Mouse (Mus musculus) liver, embryonic 12.5 days (tissue): ENCODE measurements around the gene Fth1. TPM values are rescaled to one million over a fixed set of nuclear protein-coding genes. Genes with fewer than 3 reads are reported as not detected.

Experiments
- ATAC-seq: fragments of 200-750 bp; cut with Nextera tagmentation; 2 replicates; pipeline ENCODE4 v1.8.0; 2017; ENCODE audit warnings: moderate number of reproducible peaks, mild to moderate bottlenecking, moderate library complexity
- H3K27ac ChIP-seq: fragments of 300-500 bp; sonication (generic); 2 replicates; pipeline ENCODE4 v1.5.1; 2016; ENCODE audit warnings: mild to moderate bottlenecking
- H3K27me3 ChIP-seq: fragments of 300-500 bp; sonication (generic); replicated peaks from 2 replicates; pipeline ENCODE4 v1.6.1; 2016; ENCODE audit warnings: mild to moderate bottlenecking, moderate library complexity
- H3K36me3 ChIP-seq: fragments of 300-500 bp; sonication (generic); 2 replicates; pipeline ENCODE4 v1.6.1; 2016; ENCODE audit warnings: mild to moderate bottlenecking, moderate library complexity
- H3K4me1 ChIP-seq: fragments of 300-500 bp; sonication (generic); 2 replicates; pipeline ENCODE4 v1.6.1; 2016
- H3K4me2 ChIP-seq: fragments of 300-500 bp; sonication (generic); 2 replicates; pipeline ENCODE4 v1.6.1; 2016; ENCODE audit warnings: mild to moderate bottlenecking, moderate library complexity
- H3K4me3 ChIP-seq: fragments of 300-500 bp; sonication (generic); 2 replicates; pipeline ENCODE4 v1.5.1; 2016; ENCODE audit warnings: mild to moderate bottlenecking, moderate library complexity
- H3K9ac ChIP-seq: fragments of 300-500 bp; sonication (generic); 2 replicates; pipeline ENCODE4 v1.6.1; 2016; ENCODE audit warnings: mild to moderate bottlenecking, moderate library complexity
- H3K9me3 ChIP-seq: fragments of 300-500 bp; sonication (generic); replicated peaks from 2 replicates; pipeline ENCODE4 v1.6.1; 2016; ENCODE audit warnings: mild to moderate bottlenecking, moderate library complexity
- WGBS: fragments of 180-500 bp; shearing (Covaris S2); methylation state at CpG from one replicate; pipeline ENCODE4 v1.1.7; 2016; ENCODE audit not compliant: insufficient replicate concordance; 5-methylcytosine and 5-hydroxymethylcytosine counted together
- polyA plus RNA-seq: library from polyadenylated mRNA; unstranded; fragments of >200 nt; fragmentation: Nextera tagmentation; extraction: Ambion mirVana; gene quantifications from 2 replicates; pipeline ENCODE4 v1.2.1, GENCODE M21; 2016

The Fth1 gene
- polyA plus RNA-seq, 1 experiment from 2014 or later: 5,262 TPM

DNA sequence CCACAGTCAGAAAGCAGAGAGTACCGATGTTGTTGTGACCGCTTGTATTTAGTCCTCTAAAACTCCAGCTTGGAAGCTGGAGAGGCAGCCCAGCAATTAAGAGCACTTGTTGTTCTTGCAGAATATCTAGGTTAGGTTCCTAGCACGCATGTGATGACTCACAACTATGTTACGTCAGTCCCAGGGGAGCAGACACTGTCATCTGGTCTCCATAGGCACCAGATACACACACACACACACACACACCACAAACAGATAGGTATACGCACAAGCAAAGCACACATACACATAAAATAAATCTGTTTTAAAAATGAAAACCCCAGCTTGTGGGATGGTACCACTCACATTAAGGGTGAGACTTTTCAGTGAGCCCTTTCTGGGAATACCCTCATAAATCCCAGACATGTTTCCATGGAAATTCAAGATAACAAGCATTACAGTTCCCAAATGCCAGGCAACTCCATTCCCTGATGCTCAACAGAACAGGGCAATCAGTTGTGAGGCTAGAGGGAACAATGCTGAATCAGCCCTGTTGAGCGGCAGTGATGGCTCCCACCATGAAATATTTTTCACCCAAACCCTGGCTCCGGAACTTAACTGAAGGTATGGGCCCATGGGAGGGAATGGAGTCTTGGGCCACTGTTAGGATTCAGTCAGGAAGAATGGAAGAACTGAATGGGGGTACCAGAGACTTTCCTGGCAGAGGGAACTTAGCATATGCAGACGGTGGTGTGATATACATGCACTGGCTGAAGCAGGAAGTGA lies 34.4 kb upstream of the Fth1 start:
- Histone ChIP-seq H3K27me3 (no peaks in the 10 kb centered on the region), H3K9ac (no peak overlapping the region), H3K4me2 (no peak overlapping the region), H3K27ac (no peak overlapping the region), H3K4me3 (no peak overlapping the region), H3K4me1 (peaks cover 21% of the 10 kb centered on the region), H3K9me3 (no peaks in the 10 kb centered on the region), H3K36me3 (no peaks in the 10 kb centered on the region)
- no peak for ATAC-seq
- WGBS: 81% methylated on average over 8 of the region's 8 CpGs

DNA sequence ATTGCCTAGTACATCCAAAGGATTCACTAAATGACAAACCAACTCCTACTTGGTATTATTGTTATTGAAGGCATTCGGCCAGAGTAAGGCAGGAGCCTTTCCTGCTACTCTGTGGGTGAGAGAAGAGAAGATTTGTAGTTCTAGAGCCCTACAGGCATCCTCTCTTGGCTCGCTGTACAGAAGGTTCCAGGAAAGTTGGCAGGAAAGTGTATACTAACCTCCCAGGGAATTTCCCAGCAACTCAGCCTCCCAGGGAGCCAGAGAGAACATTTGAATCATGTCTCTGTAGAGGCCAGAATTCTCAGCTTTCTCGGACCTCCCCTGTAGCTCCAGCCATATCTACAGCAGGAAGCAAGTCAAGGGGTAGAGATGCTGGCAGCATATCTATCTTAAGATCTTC lies 33.4 kb upstream of the Fth1 start:
- Histone ChIP-seq H3K36me3 (no peaks in the 10 kb centered on the region), H3K9me3 (no peaks in the 10 kb centered on the region), H3K9ac (no peak overlapping the region), H3K4me2 (no peak overlapping the region), H3K4me1 (peaks cover 16% of the 10 kb centered on the region), H3K27me3 (no peaks in the 10 kb centered on the region), H3K4me3 (no peak overlapping the region), H3K27ac (no peak overlapping the region)
- 70% methylated on average over 3 of the region's 3 CpGs for WGBS
- ATAC-seq: no peak

DNA sequence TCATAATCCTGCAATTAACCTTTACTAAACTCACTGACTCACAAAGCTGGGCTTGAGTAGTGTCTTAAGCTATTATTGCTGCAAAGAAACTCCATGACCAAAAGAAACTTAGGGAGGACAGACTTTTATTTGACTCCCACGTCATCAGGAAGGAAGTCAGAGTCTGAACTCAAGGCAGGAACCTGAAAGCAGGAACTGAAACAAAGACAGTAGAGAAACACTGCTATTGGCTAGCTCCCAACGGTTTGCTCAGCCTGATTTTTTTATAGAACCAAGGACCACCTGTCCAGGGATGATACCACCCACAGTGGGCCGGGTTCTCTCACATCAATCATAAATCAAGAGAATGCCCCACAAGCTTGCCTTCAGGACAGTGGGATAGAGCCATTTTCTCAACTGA lies 28.0 kb upstream of the Fth1 start:
- Histone ChIP-seq H3K4me3 (no peak overlapping the region), H3K9me3 (no peaks in the 10 kb centered on the region), H3K4me1 (peaks cover 43% of the 10 kb centered on the region), H3K27ac (no peak overlapping the region), H3K27me3 (no peaks in the 10 kb centered on the region), H3K4me2 (no peak overlapping the region), H3K9ac (no peak overlapping the region), H3K36me3 (no peaks in the 10 kb centered on the region)
- ATAC-seq: no peak
- 54% methylated on average over 3 of the region's 3 CpGs for WGBS

DNA sequence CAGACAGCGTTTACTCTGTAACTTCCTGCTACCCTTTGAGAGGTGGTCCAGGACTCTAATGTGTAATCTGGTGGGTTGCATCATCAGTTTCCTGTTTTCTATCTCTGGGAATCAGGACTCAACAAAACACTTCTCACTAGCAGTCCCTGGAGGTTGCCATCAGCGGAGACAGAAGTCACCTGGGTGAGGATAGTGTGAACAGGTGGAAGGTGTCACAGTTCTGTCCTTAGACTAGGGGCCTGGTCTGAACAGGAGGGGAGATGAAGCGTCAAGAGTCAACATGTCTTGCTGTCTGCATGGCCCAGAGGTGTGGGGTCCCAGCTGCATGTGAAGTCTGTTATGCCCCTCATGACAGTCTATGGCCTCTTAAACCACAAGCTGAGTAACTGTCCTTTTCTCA lies 27.5 kb upstream of the Fth1 start:
- ATAC-seq: no peak
- Histone ChIP-seq H3K4me1 (peaks cover 48% of the 10 kb centered on the region), H3K9me3 (no peaks in the 10 kb centered on the region), H3K4me2 (no peak overlapping the region), H3K27ac (no peak overlapping the region; the same call in 1 of the 2 replicates), H3K4me3 (no peak overlapping the region), H3K9ac (no peak overlapping the region), H3K27me3 (no peaks in the 10 kb centered on the region), H3K36me3 (no peaks in the 10 kb centered on the region)
- 71% methylated on average over 3 of the region's 3 CpGs for WGBS

DNA sequence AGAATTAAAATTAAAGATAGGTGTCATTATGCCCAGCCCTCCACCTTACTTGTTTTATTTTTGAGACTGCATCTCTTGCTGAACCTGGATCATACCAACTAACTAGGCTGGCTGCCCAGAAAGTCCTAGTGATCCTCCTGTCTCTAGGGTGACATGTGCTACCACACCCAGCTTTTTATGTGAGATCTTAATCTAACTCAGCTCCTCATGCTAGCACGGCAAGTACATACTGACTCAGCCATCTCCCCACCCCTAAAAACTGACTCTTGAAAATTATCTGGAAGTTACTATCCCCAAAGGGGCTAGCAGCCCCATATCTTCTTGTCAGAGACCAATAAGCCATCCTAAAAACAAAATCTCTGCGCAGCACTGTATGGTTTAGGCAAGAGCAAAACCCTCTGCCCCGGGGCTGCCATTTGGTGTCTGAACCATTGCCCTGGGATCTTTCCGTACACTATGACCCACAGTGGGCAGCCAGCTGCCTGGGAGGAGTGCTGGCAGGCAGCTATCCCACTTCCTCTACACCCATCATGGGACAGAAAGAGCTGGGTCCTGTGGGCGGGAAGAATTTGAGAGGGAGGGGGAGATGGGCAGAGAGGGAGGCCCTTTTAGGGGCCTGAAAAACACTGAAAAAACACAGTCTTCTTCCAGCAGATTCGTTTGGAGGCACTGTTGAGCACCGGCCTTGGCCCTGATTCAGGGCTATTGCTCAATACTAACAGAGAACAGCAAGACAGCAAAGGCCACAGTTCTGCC lies 26.2 kb upstream of the Fth1 start:
- Histone ChIP-seq H3K36me3 (no peaks in the 10 kb centered on the region), H3K27ac (peak overlapping the region; percentile 80), H3K4me1 (peaks cover 54% of the 10 kb centered on the region), H3K9ac (peak overlapping the region; percentile 44), H3K27me3 (no peaks in the 10 kb centered on the region), H3K4me2 (peak overlapping the region; percentile 39), H3K9me3 (no peaks in the 10 kb centered on the region), H3K4me3 (no peak overlapping the region)
- 17% methylated on average over 7 of the region's 7 CpGs for WGBS
- ATAC-seq: peak; percentile 59

DNA sequence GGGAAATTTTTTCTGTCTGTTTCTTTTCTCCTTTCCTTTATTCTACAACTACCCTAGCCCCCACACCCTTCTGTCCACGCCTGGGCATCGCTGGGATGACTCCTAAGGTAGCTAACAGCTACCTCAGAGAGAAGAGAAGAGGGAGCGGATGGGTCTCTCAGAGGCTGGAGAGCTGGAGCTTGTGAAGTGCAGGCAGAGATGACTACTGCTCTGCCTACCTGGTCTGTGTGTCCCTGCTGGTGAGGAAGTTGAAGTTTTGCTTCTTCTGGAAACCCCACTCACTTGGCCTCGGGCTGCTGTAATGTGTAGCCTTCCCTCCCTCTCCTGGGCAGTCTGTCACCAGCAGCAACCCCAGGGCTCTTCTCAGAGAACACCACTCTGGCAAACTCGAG lies 25.6 kb upstream of the Fth1 start:
- peak; percentile 47 for ATAC-seq
- Histone ChIP-seq H3K4me2 (peak overlapping the region; percentile 39), H3K9ac (peak overlapping the region; percentile 44)

DNA sequence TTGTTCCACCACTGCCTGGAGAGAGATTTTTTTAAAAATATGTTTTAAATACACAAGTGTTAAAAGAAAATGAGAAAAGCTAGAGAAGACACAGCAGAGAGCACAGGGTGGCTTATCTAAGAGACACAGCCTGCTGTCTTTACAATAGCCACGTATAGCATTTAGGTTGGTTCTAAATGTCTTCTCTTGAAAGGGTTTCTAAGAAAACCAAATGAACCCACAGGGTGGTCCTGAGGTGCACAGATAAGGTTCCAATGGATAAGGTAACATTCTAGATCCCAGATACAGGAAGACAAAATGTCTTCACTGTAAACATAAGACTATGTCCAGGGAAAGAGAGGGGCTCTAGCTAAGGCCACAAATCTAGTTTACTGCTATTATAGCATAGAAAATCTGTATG lies 25.0 kb upstream of the Fth1 start:
- Histone ChIP-seq H3K9ac (peak overlapping the region; percentile 44), H3K4me3 (no peak overlapping the region), H3K36me3 (no peaks in the 10 kb centered on the region), H3K4me2 (peak overlapping the region; percentile 39), H3K9me3 (no peaks in the 10 kb centered on the region), H3K27ac (peak overlapping the region; percentile 80), H3K27me3 (no peaks in the 10 kb centered on the region), H3K4me1 (peaks cover 54% of the 10 kb centered on the region)
- WGBS: 7% methylated on average over 1 of the region's 1 CpGs
- ATAC-seq: peak; percentile 70

More for the DNA sequence above, 25.6 kb upstream of the Fth1 start:
- no peaks in the 10 kb centered on the region for H3K9me3 ChIP-seq
- 32% methylated on average over 5 of the region's 5 CpGs for WGBS
- H3K27ac ChIP-seq: peak overlapping the region; percentile 80
- H3K27me3 ChIP-seq: no peaks in the 10 kb centered on the region
- H3K4me1 ChIP-seq: peaks cover 54% of the 10 kb centered on the region
- H3K36me3 ChIP-seq: no peaks in the 10 kb centered on the region
- no peak overlapping the region for H3K4me3 ChIP-seq

DNA sequence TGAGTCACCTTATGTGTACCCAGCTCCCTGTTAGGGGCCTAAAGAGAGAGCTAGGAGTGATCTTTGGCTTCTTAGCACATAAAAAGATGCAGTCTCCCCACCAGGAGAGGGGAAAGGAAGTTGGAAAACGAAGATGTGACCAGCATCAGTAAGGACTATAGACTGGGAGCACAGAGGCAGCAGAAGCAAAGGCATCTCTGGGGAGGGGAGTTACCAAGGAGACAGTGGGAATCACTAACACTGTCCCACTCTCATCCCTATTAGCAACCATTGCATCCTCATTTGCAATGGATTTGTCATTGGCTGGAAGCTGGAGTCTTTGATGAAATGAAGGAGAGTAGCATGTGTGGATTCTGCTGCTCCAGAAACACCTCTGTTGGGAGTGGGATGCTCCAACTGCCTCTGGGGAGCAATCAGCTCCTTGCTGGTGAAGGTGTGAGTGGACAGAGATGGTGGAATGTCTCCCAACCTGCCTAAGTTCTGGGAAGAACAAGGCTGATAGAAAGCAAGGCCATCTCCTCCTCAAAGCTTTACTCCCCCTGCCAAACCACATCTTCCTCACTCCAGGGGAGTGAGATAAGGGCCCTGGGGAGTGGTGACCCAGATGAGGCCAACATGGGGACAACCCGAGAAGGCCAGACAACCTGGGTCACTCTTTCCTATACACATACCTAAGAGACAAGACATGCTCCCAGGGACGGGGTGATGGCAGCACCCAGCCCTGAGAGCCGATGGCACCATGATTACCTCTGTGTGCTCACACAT lies 23.6 kb upstream of the Fth1 start:
- no peaks in the 10 kb centered on the region for H3K9me3 ChIP-seq
- H3K4me1 ChIP-seq: peaks cover 54% of the 10 kb centered on the region
- no peaks in the 10 kb centered on the region for H3K27me3 ChIP-seq
- H3K27ac ChIP-seq: peak overlapping the region; percentile 80
- H3K4me2 ChIP-seq: no peak overlapping the region
- no peaks in the 10 kb centered on the region for H3K36me3 ChIP-seq
- no peak overlapping the region for H3K4me3 ChIP-seq
- no peak for ATAC-seq
- 54% methylated on average over 4 of the region's 4 CpGs for WGBS
- H3K9ac ChIP-seq: no peak overlapping the region

DNA sequence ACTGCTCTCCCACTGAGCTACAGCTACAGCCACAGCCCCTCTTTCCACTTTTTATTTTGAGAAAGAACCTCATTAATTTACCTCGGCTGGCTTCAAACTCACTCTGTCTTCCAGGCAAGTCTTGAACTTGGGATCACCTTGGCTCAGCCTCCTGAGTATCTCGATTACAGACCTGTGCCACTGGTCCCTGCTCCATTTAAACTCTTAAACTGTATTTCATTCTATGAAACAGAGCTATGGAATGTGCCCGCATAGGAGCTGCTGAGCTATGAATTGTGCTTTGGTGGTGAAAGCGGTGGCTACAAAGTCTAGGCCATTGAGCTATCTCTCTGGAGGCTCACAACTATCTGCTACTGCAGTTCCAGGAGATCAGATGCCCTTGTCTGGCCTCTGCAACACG lies 22.4 kb upstream of the Fth1 start:
- Histone ChIP-seq H3K4me3 (no peak overlapping the region), H3K27me3 (no peaks in the 10 kb centered on the region), H3K36me3 (no peaks in the 10 kb centered on the region), H3K4me1 (peaks cover 52% of the 10 kb centered on the region), H3K4me2 (no peak overlapping the region), H3K9me3 (no peaks in the 10 kb centered on the region), H3K9ac (no peak overlapping the region), H3K27ac (no peak overlapping the region; the same call in 1 of the 2 replicates)
- 71% methylated on average over 5 of the region's 5 CpGs for WGBS
- ATAC-seq: no peak

DNA sequence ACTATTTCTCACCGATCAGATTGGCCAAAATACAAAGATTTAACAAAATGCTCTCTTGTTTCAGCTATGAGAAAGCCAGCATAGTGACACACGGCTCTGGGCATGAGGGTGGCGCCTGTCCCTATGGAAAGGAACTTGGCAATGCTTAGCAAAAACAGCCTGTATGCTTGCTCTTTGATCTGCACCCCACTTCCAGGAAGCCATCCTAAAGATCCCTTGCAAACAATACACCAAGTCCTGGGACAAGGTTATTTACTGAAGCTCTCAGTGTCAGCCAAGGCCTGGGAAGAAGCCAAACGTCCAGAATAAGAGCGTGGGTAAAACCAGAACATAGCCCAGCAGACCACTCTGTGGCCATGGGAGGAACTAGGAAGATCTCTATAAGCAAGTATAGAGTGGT lies 19.6 kb upstream of the Fth1 start:
- H3K27ac ChIP-seq: no peak overlapping the region
- no peak overlapping the region for H3K4me2 ChIP-seq
- no peak overlapping the region for H3K4me3 ChIP-seq
- no peak overlapping the region for H3K9ac ChIP-seq
- no peaks in the 10 kb centered on the region for H3K9me3 ChIP-seq
- H3K4me1 ChIP-seq: peaks cover 52% of the 10 kb centered on the region
- H3K36me3 ChIP-seq: no peaks in the 10 kb centered on the region
- ATAC-seq: no peak
- no peaks in the 10 kb centered on the region for H3K27me3 ChIP-seq
- 76% methylated on average over 5 of the region's 5 CpGs for WGBS

DNA sequence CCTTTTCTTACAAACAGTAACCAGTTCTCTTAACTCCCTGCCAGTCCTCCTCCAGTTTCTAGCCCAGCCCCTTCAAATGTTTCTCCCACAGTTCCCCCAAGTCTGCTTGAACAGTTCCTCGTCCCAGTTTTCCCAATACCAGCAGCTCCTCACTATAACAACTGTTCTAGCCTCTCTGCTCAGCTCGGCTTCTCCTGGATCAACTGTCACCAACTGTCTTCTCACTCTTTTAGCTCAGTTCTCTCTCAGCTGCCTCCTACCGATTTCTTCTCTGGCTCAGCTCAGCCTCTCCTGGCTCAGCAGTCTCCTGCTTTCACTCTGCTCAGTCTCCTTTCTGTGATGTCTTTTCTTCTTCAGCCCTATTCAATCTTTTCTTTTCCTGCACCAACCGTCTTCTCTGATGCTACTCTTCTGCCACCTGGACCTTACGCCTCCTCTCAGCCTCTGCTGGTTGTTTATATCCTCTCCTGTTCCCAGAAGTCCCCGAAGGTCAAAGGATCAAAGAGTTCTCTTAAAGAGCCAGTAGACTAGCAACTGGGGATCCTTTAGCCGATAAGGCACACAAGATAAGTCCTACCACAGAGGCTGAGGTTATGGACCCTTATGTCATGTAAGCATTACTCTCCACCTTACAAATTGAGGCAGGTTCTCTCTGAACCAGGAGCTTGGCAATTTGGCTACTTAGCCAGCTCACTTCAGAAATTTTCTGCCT lies 16.0 kb upstream of the Fth1 start:
- Histone ChIP-seq H3K4me3 (no peak overlapping the region), H3K9me3 (no peaks in the 10 kb centered on the region), H3K9ac (0 out of 2 replicates have a peak overlapping the region, but pooled peaks have one; percentile 39), H3K27ac (no peak overlapping the region), H3K36me3 (no peaks in the 10 kb centered on the region), H3K27me3 (no peaks in the 10 kb centered on the region), H3K4me2 (peak overlapping the region; percentile 35), H3K4me1 (peaks cover 33% of the 10 kb centered on the region)
- no peak for ATAC-seq
- 26% methylated on average over 7 of the region's 7 CpGs for WGBS
